Mouse (Mus musculus): ENCODE data around the gene D630039A03Rik.

The D630039A03Rik gene

GRCm38 (mm10) chr4:57916201-57916661 is at the start of gene D630039A03Rik:
TSS of gene D630039A03Rik (minus strand) at chr4:57916297.
- DNase-seq (ENCODE audit: low read depth, low spot score) = no peak

DNA sequence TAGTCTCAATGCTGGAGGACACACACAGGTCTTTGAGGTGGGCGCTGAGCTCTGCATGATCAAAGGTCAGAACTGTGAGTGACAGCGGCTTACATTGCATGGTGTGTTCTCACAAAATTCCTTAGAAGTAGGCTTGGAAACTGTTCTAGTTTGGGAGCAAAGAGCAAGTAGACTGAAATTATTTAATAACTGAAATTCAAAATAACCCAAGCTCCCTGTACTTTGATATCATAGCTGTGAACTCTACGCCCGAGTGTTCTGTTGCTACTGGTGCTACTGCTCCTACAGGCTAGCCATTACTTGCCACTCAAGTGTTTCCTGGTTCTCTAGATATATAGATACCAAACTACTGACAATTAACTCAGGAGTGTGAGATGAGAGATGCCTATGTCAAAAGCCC is 49.4 kb upstream of the D630039A03Rik start:
- DNase-seq (ENCODE audit: low read depth, low spot score) = no peak

- DNase-seq (ENCODE audit: low read depth, low spot score) = peak; percentile 64
Measured at GRCm38 (mm10) chr4:57964143-57964542, 48.0 kb upstream of the D630039A03Rik start.

- DNase-seq (ENCODE audit: low read depth, low spot score) = no peak
Measured at GRCm38 (mm10) chr4:57959056-57959455, 43.0 kb upstream of the D630039A03Rik start.

DNA sequence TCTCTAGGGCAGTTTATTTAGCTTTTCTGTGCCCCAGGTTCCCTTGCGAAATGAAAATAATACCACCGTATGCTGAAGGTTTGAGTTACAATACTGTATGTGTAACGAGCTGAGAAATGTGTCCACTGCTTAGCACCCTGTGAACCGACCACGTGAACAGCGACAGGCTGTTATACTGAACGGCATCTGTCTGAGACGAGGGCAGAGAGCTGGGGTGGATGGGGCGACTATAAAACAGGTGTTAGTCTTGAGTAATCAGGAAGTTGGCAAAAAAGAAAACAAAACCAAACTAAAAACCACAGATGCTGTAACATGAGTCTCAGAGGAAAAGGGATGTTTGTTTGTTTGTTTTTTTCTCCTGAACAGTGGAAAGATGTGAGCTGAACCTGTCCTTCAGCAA is 42.0 kb upstream of the D630039A03Rik start:
- no peak for DNase-seq (ENCODE audit: low read depth, low spot score)

- DNase-seq (ENCODE audit: low read depth, low spot score) = no peak
Measured at GRCm38 (mm10) chr4:57957200-57958085, 41.3 kb upstream of the D630039A03Rik start.

- DNase-seq (ENCODE audit: low read depth, low spot score) = peak; percentile 99
Measured at GRCm38 (mm10) chr4:57956029-57956960, 40.2 kb upstream of the D630039A03Rik start, which contains the start of gene Txn1. TSS of gene Txn1 (minus strand) at chr4:57956411.

- peak; percentile 81 for DNase-seq (ENCODE audit: low read depth, low spot score)
Measured at GRCm38 (mm10) chr4:57955544-57955958, 39.5 kb upstream of the D630039A03Rik start.

GRCm38 (mm10) chr4:57954991-57955390 is 38.9 kb upstream of the D630039A03Rik start:
- DNase-seq (ENCODE audit: low read depth, low spot score) = no peak

DNA sequence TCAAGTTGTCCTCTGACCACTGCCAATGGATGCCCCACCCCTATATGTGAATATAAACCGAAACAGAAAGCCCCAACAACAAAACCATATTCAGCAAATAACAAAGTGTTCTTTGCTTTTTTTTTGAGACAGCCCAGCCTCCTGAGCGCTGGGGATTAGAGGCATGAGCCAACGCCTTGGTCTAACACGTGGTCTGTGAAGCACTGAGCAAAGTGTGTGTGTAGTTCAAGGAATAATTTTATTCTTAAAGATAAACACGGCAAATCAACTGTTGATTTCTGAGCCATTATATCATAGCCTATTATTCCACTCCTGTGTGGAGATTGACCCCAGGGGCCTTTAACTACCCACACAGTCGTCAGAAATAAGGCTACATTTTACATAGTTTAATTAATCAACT is 38.5 kb upstream of the D630039A03Rik start:
- no peak for DNase-seq (ENCODE audit: low read depth, low spot score)

DNA sequence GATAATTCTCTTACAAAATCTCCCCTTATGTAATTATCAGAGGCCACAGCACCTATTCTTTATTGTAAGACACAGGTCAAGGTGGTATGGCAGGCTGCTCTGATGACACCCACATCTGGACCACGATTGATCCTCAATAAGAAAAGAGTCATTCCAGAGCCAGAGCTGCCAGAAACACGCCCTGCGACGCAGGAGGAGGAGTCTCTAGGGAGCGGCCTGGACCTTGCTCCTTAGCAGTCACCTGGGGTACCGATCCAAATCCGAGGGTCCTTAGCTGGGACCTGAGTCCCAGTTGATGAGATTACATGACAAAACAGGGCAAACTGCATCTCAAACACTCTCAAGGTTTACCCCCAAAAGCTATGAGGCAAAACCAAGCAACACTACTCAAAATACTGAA is 37.7 kb upstream of the D630039A03Rik start:
- DNase-seq (ENCODE audit: low read depth, low spot score) = no peak

DNA sequence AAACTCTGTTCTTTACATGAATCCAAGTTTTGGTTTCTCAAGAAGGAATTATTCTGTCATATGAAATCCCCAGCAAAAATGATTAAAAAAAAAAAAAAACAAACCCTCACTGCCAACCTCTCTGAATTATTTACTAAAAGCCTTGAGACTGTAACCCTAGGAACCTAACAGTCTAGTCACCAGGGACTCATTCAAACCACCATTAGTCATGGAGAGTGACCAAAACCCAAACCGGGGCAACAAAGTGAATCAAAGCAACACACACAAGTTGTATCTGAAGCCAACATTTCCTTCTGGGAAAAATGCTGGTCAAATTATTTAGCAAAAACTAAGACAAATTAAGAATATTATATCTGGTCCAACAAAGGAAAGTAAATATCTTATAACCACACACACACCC is 36.8 kb upstream of the D630039A03Rik start:
- peak; percentile 71 for DNase-seq (ENCODE audit: low read depth, low spot score)

GRCm38 (mm10) chr4:57952416-57952815 is 36.3 kb upstream of the D630039A03Rik start:
- no peak for DNase-seq (ENCODE audit: low read depth, low spot score)

GRCm38 (mm10) chr4:57949866-57950265 is 33.8 kb upstream of the D630039A03Rik start:
- DNase-seq (ENCODE audit: low read depth, low spot score) = no peak

- DNase-seq (ENCODE audit: low read depth, low spot score) = no peak
Measured at GRCm38 (mm10) chr4:57947476-57947875, 31.4 kb upstream of the D630039A03Rik start.

GRCm38 (mm10) chr4:57947036-57947435 is 30.9 kb upstream of the D630039A03Rik start:
- no peak for DNase-seq (ENCODE audit: low read depth, low spot score)

DNA sequence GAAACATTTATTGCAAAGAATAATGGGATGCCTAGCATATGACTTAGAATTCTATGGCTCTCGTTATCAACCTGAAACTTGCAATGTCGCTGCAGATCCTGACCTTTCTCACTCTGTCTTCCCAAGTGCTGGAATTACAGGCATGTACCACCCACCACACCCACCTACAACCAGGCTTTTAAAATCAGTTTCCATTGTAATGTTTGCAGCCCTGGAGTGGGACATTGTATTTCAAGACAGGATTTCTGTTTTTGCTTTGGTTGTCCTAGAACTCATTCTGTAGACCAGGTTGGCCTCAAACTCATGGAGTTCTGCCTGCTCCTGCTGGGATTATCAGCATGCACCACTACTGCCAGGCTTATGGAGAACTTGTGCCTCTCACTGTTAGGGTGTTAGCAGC is 26.8 kb upstream of the D630039A03Rik start:
- DNase-seq (ENCODE audit: low read depth, low spot score) = no peak

- no peak for DNase-seq (ENCODE audit: low read depth, low spot score)
Measured at GRCm38 (mm10) chr4:57940631-57941030, 24.5 kb upstream of the D630039A03Rik start.

GRCm38 (mm10) chr4:57937292-57937691 is 21.2 kb upstream of the D630039A03Rik start:
- no peak for DNase-seq (ENCODE audit: low read depth, low spot score)

DNA sequence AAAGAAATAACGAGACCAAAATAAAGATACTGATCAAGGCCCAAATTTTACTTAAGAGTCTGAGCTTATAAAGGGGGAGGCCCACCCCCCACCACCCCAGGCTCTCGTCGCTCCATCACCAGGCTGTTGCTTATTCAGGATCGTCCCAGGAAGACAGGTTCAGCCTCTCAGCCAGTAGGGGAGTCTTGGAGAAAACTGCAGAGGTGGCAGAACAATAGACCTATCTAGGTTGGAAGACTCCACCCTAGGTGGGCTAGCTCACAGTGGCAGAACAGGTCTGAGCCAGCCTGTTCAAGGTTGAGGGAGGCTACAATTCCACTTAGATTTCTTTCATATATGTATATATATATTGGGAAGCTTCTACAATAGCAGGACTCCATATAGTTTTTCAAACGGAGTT is 18.1 kb upstream of the D630039A03Rik start:
- no peak for DNase-seq (ENCODE audit: low read depth, low spot score)

GRCm38 (mm10) chr4:57930559-57931170 is 14.6 kb upstream of the D630039A03Rik start:
- no peak for DNase-seq (ENCODE audit: low read depth, low spot score)
